Mouse (Mus musculus): Measurements from ENCODE around the gene Fam193a. TPM values are rescaled to one million over a fixed set of nuclear protein-coding genes. Genes with fewer than 3 reads are reported as not detected.

Fam193a gene
- polyA plus RNA-seq, 1 experiment from 2014 or later: 12.4 TPM

DNA sequence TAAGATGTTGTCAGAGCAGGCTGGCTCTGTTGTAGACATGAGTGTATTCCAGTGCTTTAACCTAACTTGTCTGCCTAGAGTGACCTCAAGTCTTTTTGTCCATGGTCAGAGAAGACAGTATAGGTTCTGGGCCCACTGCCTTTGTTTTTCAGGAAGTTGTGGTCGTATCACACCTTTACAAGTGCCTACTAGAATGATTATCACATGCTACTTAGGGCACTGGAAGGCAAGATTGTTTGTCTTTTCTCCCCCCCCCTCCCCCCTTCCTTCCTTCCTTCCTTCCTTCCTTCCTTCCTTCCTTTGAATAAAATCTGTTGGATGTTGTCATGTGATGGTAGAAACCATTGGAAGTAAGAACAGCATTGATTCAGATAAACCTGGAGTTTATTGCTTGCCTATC lies 49.5 kb downstream of the Fam193a start:
- H3K27me3 ChIP-seq (ENCODE audit: control insufficient read depth, insufficient read depth, low read length): no peaks in the 10 kb centered on the region
- H3K4me1 ChIP-seq (ENCODE audit: control insufficient read depth, insufficient read depth, low read length): no peaks in the 10 kb centered on the region
- no peak overlapping the region for H3K4me2 ChIP-seq (ENCODE audit: low read depth)
- ATAC-seq (ENCODE audit: insufficient read depth, low FRiP score, low TSS enrichment) (no peak), DNase-seq (ENCODE audit: low spot score) (no peak)
- H3K9me3 ChIP-seq (ENCODE audit: control insufficient read depth, low read length): no peaks in the 10 kb centered on the region
- no peak overlapping the region for H3K27ac ChIP-seq (ENCODE audit: low read depth, low read length)
- 0 out of 2 replicates have a peak, but pooled peaks cover 2% of the 10 kb centered on the region for H3K36me3 ChIP-seq (ENCODE audit: control insufficient read depth, insufficient read depth, low read length)
- H3K9ac ChIP-seq (ENCODE audit: low read length): no peak overlapping the region
- WGBS: 90% methylated on average over 1 of the region's 1 CpGs
- no peak overlapping the region for H3K4me3 ChIP-seq (ENCODE audit: low read depth, low read length)

DNA sequence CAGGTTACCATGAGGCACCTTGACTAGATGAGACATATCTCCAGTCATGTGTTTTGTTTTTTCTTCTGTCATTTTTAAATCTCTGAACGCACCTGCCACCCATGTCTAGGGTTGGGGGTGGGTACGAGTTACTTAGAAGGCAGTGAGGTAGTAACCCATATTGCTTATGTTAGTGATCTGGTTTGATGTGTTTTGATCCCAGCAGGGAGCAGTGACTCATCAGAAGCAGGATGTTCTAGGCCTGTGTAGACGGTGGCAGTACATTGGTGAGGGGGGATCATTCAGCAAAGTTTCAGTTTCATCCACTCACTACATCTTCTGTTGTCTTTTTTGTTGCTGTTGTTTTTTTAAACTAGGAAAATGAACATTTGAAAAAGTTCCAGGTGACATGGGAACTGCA lies 61.0 kb downstream of the Fam193a start:
- no peak overlapping the region for H3K4me2 ChIP-seq (ENCODE audit: low read depth)
- H3K36me3 ChIP-seq (ENCODE audit: control insufficient read depth, insufficient read depth, low read length): peaks cover 15% of the 10 kb centered on the region
- ATAC-seq (ENCODE audit: insufficient read depth, low FRiP score, low TSS enrichment) (no peak), DNase-seq (ENCODE audit: low spot score) (no peak)
- no peaks in the 10 kb centered on the region for H3K27me3 ChIP-seq (ENCODE audit: control insufficient read depth, insufficient read depth, low read length)
- no peak overlapping the region for H3K27ac ChIP-seq (ENCODE audit: low read depth, low read length)
- H3K9ac ChIP-seq (ENCODE audit: low read length): no peak overlapping the region
- H3K4me1 ChIP-seq (ENCODE audit: control insufficient read depth, insufficient read depth, low read length): no peaks in the 10 kb centered on the region
- no peak overlapping the region for H3K4me3 ChIP-seq (ENCODE audit: low read depth, low read length)
- 92% methylated on average over 3 of the region's 3 CpGs for WGBS
- H3K9me3 ChIP-seq (ENCODE audit: control insufficient read depth, low read length): no peaks in the 10 kb centered on the region

DNA sequence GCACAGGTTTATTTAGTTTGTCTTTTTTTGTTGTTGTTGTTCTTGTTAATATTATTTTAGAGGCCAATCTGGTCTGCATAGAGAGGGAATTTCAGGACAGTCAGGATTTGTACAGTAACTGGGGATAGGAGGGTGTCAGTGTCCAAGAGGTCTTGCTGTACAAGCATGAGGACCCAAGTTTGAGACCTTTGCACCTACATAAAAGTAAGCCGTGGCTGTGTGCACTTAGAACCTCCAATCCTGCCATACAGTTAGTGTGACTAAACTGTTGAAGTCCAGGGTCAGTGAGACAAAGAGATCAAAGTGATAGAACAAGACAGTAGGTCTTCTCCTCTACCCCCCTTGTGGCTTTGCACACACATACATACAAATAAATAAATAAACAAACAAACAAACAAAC lies 64.1 kb downstream of the Fam193a start:
- no peaks in the 10 kb centered on the region for H3K4me1 ChIP-seq (ENCODE audit: control insufficient read depth, insufficient read depth, low read length)
- 86% methylated on average over 1 of the region's 1 CpGs for WGBS

DNA sequence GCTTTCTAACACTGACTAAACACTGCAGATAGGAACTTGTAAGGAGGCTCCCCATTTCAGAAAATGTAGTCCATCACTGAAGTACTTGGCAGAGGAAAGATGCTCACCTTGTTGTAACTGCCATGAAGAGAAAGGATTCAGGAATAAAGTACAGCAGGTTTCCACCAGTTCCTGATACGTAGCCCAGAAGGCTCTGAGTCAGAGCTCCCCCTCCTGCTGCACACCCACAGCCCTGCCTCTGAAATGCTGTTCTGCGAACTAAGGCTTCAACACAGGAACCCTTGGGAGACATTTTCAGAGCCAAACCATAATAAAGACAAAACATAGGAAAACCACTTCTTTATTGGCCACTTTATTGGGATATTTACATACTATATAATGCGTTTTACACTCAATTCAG lies 64.5 kb downstream of the Fam193a start:
- H3K9ac ChIP-seq (ENCODE audit: low read length): no peak overlapping the region
- DNase-seq (ENCODE audit: low spot score) (no peak), ATAC-seq (ENCODE audit: insufficient read depth, low FRiP score, low TSS enrichment) (no peak)
- no peak overlapping the region for H3K27ac ChIP-seq (ENCODE audit: low read depth, low read length)
- WGBS: 92% methylated on average over 3 of the region's 3 CpGs
- peaks cover 11% of the 10 kb centered on the region for H3K36me3 ChIP-seq (ENCODE audit: control insufficient read depth, insufficient read depth, low read length)
- H3K4me2 ChIP-seq (ENCODE audit: low read depth): no peak overlapping the region
- no peaks in the 10 kb centered on the region for H3K4me1 ChIP-seq (ENCODE audit: control insufficient read depth, insufficient read depth, low read length)
- no peak overlapping the region for H3K4me3 ChIP-seq (ENCODE audit: low read depth, low read length)
- no peaks in the 10 kb centered on the region for H3K9me3 ChIP-seq (ENCODE audit: control insufficient read depth, low read length)
- H3K27me3 ChIP-seq (ENCODE audit: control insufficient read depth, insufficient read depth, low read length): no peaks in the 10 kb centered on the region

More for the DNA sequence above, 64.1 kb downstream of the Fam193a start:
- H3K27me3 ChIP-seq (ENCODE audit: control insufficient read depth, insufficient read depth, low read length): no peaks in the 10 kb centered on the region
- H3K4me3 ChIP-seq (ENCODE audit: low read depth, low read length): no peak overlapping the region
- no peak overlapping the region for H3K27ac ChIP-seq (ENCODE audit: low read depth, low read length)
- DNase-seq (ENCODE audit: low spot score): no peak
- ATAC-seq (ENCODE audit: insufficient read depth, low FRiP score, low TSS enrichment): no peak
- H3K9ac ChIP-seq (ENCODE audit: low read length): no peak overlapping the region
- no peaks in the 10 kb centered on the region for H3K9me3 ChIP-seq (ENCODE audit: control insufficient read depth, low read length)
- H3K36me3 ChIP-seq (ENCODE audit: control insufficient read depth, insufficient read depth, low read length): peaks cover 11% of the 10 kb centered on the region
- no peak overlapping the region for H3K4me2 ChIP-seq (ENCODE audit: low read depth)

DNA sequence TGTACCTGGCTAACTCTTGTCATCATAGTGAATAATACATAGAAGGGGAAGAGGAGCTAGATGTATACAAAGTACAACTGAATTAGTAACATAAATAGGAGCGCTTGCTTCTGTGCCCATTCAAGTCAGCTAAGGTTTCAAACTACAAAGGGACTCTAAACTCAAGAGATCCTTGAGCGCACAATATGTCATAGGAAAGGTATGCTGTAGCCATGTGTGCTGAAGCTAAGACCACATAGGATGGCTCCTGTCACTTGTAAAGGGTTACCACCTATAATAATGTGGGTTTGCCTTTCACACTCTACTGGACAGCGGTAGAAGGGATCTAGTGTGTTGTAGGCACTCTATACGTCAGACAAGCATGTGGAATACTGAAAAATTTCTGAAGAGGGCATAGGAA lies 68.3 kb downstream of the Fam193a start:
- H3K4me1 ChIP-seq (ENCODE audit: control insufficient read depth, insufficient read depth, low read length): no peaks in the 10 kb centered on the region
- H3K27me3 ChIP-seq (ENCODE audit: control insufficient read depth, insufficient read depth, low read length): no peaks in the 10 kb centered on the region
- peaks cover 15% of the 10 kb centered on the region for H3K36me3 ChIP-seq (ENCODE audit: control insufficient read depth, insufficient read depth, low read length)
- no peak overlapping the region for H3K4me3 ChIP-seq (ENCODE audit: low read depth, low read length)
- H3K27ac ChIP-seq (ENCODE audit: low read depth, low read length): no peak overlapping the region
- ATAC-seq (ENCODE audit: insufficient read depth, low FRiP score, low TSS enrichment) (no peak), DNase-seq (ENCODE audit: low spot score) (no peak)
- WGBS: 95% methylated on average over 4 of the region's 4 CpGs
- H3K4me2 ChIP-seq (ENCODE audit: low read depth): no peak overlapping the region
- no peaks in the 10 kb centered on the region for H3K9me3 ChIP-seq (ENCODE audit: control insufficient read depth, low read length)
- no peak overlapping the region for H3K9ac ChIP-seq (ENCODE audit: low read length)

DNA sequence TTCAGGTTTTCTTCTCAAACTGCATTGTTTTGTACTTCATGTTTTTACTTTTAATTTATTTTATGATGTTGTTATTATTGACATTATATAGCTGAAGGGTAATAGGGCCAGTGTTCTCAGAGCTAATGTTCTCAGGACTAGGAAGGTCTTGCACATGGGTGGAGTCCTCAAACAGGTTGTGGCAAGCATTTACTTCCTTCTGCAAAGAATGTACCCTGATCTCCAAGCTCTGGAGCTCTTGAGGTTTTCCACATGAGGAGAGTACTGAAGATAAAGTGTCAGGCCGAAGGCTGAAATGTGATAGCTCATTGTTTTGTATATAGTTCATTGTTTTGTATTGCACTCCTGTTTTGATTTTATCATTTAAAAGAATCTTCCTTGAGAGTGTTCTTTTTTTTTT lies 68.9 kb downstream of the Fam193a start:
- Histone ChIP-seq H3K9ac (ENCODE audit: low read length) (no peak overlapping the region), H3K4me3 (ENCODE audit: low read depth, low read length) (no peak overlapping the region), H3K27ac (ENCODE audit: low read depth, low read length) (no peak overlapping the region), H3K4me1 (ENCODE audit: control insufficient read depth, insufficient read depth, low read length) (no peaks in the 10 kb centered on the region), H3K36me3 (ENCODE audit: control insufficient read depth, insufficient read depth, low read length) (peaks cover 15% of the 10 kb centered on the region), H3K9me3 (ENCODE audit: control insufficient read depth, low read length) (no peaks in the 10 kb centered on the region), H3K27me3 (ENCODE audit: control insufficient read depth, insufficient read depth, low read length) (no peaks in the 10 kb centered on the region), H3K4me2 (ENCODE audit: low read depth) (no peak overlapping the region)
- DNase-seq (ENCODE audit: low spot score): no peak
- WGBS: 98% methylated on average over 1 of the region's 1 CpGs
- no peak for ATAC-seq (ENCODE audit: insufficient read depth, low FRiP score, low TSS enrichment)

DNA sequence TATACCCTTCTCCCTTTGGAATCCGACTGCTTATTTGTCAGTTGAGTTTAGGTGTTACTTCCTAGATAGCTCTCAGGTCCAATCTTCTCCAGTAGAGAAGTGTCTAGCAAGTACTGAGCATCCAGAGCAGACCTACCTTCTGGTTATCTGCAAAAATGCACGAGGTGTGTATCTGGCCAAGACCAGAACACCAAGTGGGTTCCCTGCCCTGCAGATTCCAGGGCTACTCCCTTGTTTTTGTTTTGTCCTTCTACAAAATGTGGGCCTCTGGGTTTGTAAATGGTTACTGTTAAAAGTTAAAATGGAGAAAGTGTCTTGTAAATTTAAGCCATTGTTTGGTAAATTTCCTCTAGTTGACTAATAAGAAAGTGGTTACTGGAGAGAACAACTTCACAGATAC lies 70.0 kb downstream of the Fam193a start:
- Histone ChIP-seq H3K4me2 (ENCODE audit: low read depth) (no peak overlapping the region), H3K27me3 (ENCODE audit: control insufficient read depth, insufficient read depth, low read length) (no peaks in the 10 kb centered on the region), H3K9ac (ENCODE audit: low read length) (no peak overlapping the region), H3K27ac (ENCODE audit: low read depth, low read length) (no peak overlapping the region), H3K9me3 (ENCODE audit: control insufficient read depth, low read length) (no peaks in the 10 kb centered on the region), H3K4me1 (ENCODE audit: control insufficient read depth, insufficient read depth, low read length) (no peaks in the 10 kb centered on the region), H3K36me3 (ENCODE audit: control insufficient read depth, insufficient read depth, low read length) (peaks cover 17% of the 10 kb centered on the region), H3K4me3 (ENCODE audit: low read depth, low read length) (no peak overlapping the region)
- no peak for DNase-seq (ENCODE audit: low spot score)
- no peak for ATAC-seq (ENCODE audit: insufficient read depth, low FRiP score, low TSS enrichment)
- 95% methylated on average over 2 of the region's 2 CpGs for WGBS

DNA sequence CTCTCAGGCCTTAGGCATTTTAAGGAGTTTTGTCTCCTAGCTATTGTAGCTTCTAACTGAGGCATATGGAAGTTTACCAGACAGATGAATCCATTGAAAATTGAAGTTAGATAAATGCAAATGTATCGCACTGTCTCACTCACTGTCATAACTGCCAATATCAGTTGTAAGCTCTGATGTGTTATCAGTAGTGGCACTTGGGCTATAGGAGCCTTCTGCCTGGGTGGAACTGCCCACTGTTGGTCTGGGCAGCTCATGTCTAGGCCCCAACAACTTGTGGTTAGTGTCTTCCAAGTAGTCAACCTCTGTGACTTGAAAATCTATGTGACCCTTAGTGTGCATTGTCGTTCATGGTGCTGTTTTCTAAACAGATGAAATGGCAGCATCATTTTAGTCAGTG lies 72.1 kb downstream of the Fam193a start:
- Histone ChIP-seq H3K9me3 (ENCODE audit: control insufficient read depth, low read length) (no peaks in the 10 kb centered on the region), H3K4me3 (ENCODE audit: low read depth, low read length) (no peak overlapping the region), H3K4me1 (ENCODE audit: control insufficient read depth, insufficient read depth, low read length) (no peaks in the 10 kb centered on the region), H3K4me2 (ENCODE audit: low read depth) (no peak overlapping the region), H3K36me3 (ENCODE audit: control insufficient read depth, insufficient read depth, low read length) (peaks cover 17% of the 10 kb centered on the region), H3K9ac (ENCODE audit: low read length) (no peak overlapping the region), H3K27ac (ENCODE audit: low read depth, low read length) (no peak overlapping the region), H3K27me3 (ENCODE audit: control insufficient read depth, insufficient read depth, low read length) (no peaks in the 10 kb centered on the region)
- DNase-seq (ENCODE audit: low spot score) (no peak), ATAC-seq (ENCODE audit: insufficient read depth, low FRiP score, low TSS enrichment) (no peak)
- WGBS: 96% methylated on average over 2 of the region's 2 CpGs

DNA sequence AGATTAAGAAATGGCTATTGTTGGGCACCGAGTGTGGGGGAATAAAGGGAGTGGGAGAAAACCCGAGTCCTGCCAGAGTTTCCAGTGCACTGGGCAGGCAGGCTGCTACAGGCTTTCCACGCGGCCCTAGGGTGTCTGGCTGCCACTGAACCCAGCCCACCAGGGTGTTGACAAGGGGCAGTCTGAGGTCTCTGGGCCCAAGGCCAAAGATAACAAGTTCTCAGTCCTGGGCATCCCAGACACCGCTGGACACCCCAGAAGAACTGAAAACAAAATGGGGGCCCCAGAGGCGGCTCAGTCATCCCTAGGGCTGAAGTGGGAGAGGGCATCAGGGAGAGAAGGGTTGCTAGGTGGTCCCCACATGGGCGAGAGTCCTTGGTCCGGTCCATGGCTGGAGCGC lies 76.5 kb downstream of the Fam193a start:
- H3K36me3 ChIP-seq (ENCODE audit: control insufficient read depth, insufficient read depth, low read length): peaks cover 10% of the 10 kb centered on the region
- DNase-seq (ENCODE audit: low spot score) (no peak), ATAC-seq (ENCODE audit: insufficient read depth, low FRiP score, low TSS enrichment) (no peak)
- H3K9ac ChIP-seq (ENCODE audit: low read length): no peak overlapping the region
- H3K4me2 ChIP-seq (ENCODE audit: low read depth): no peak overlapping the region
- H3K4me1 ChIP-seq (ENCODE audit: control insufficient read depth, insufficient read depth, low read length): no peaks in the 10 kb centered on the region
- no peak overlapping the region for H3K27ac ChIP-seq (ENCODE audit: low read depth, low read length)
- H3K9me3 ChIP-seq (ENCODE audit: control insufficient read depth, low read length): no peaks in the 10 kb centered on the region
- 92% methylated on average over 9 of the region's 9 CpGs for WGBS
- no peaks in the 10 kb centered on the region for H3K27me3 ChIP-seq (ENCODE audit: control insufficient read depth, insufficient read depth, low read length)
- H3K4me3 ChIP-seq (ENCODE audit: low read depth, low read length): no peak overlapping the region
